Mouse (Mus musculus): Measurements from ENCODE around the gene Gm49325. TPM values are rescaled to one million over a fixed set of nuclear protein-coding genes. Genes with fewer than 3 reads are reported as not detected.
"Not testable (repeated sequence)": the region's sequence is repeated elsewhere in the genome, so short reads cannot be mapped to it uniquely, and the experiment has no call there.

Gm49325 gene
- polyA plus RNA-seq, 1 experiment from 2014 or later, result 4.6 TPM

DNA sequence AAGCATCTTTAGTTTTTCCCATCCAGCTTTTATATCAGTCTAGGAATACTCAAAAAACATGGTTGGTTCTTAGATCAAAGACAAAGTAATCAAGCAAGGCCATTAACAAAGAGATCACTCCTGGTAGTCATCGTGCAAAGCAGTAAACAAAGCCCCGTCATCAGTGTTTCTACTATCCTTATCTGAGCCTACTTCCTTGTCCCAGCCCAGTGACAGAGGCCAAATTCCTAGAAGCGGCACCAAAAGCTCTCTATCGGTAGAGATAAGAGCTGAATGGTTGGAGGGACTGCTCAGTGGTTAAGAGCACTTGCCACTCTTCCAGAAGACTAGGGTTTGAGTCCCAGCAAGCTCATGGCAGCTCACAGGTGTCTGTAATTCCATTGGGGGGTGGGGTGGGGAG is 65.5 kb downstream of the Gm49325 start:
- WGBS, result 11% methylated on average over 4 of the region's 4 CpGs
- Histone ChIP-seq H3K27me3 (ENCODE audit: control insufficient read depth, insufficient read depth, low read length) (peaks cover 16% of the 10 kb centered on the region), H3K9ac (ENCODE audit: low read length) (no peak overlapping the region), H3K4me3 (ENCODE audit: low read length) (no peak overlapping the region), H3K36me3 (ENCODE audit: control insufficient read depth, insufficient read depth) (no peaks in the 10 kb centered on the region), H3K4me2 (ENCODE audit: low read depth, low read length) (no peak overlapping the region), H3K4me1 (ENCODE audit: control insufficient read depth, insufficient read depth, low read length) (no peaks in the 10 kb centered on the region), H3K9me3 (replicated peaks; ENCODE audit: control insufficient read depth, low read length) (no peaks in the 10 kb centered on the region), H3K27ac (ENCODE audit: low read length) (no peak overlapping the region)
- ATAC-seq (replicated peaks; ENCODE audit: extremely low read depth, insufficient read depth, low FRiP score), result no peak

DNA sequence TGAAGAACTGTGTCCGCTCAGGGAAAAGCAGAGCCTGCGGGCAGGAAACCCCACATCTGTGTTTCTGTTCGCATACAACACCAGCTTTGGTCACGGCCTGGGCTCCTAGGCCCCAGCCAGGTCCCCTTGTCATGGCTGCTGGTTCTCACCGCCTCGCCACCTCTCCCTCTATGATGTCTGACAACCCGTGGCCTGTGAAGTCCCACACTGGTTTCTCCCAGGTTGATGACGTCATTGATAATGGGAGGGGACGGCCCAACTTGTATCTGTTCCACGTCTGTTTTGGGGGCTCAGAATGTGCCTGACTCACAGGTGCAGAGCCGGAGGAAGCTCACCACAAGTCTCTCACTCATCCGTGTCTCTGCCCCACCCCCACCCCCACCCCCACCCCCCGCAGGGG is 67.8 kb downstream of the Gm49325 start:
- no peak overlapping the region for H3K4me3 ChIP-seq (ENCODE audit: low read length)
- H3K27ac ChIP-seq (ENCODE audit: low read length), result no peak overlapping the region
- ATAC-seq (replicated peaks; ENCODE audit: extremely low read depth, insufficient read depth, low FRiP score), result no peak
- H3K9me3 ChIP-seq (replicated peaks; ENCODE audit: control insufficient read depth, low read length), result no peaks in the 10 kb centered on the region
- WGBS, result 56% methylated on average over 13 of the region's 13 CpGs
- H3K4me2 ChIP-seq (ENCODE audit: low read depth, low read length), result no peak overlapping the region
- no peak overlapping the region for H3K9ac ChIP-seq (ENCODE audit: low read length)
- H3K36me3 ChIP-seq (ENCODE audit: control insufficient read depth, insufficient read depth), result no peaks in the 10 kb centered on the region
- peaks cover 2% of the 10 kb centered on the region; the same call in 1 of the 2 replicates for H3K4me1 ChIP-seq (ENCODE audit: control insufficient read depth, insufficient read depth, low read length)
- peaks cover 37% of the 10 kb centered on the region for H3K27me3 ChIP-seq (ENCODE audit: control insufficient read depth, insufficient read depth, low read length)

DNA sequence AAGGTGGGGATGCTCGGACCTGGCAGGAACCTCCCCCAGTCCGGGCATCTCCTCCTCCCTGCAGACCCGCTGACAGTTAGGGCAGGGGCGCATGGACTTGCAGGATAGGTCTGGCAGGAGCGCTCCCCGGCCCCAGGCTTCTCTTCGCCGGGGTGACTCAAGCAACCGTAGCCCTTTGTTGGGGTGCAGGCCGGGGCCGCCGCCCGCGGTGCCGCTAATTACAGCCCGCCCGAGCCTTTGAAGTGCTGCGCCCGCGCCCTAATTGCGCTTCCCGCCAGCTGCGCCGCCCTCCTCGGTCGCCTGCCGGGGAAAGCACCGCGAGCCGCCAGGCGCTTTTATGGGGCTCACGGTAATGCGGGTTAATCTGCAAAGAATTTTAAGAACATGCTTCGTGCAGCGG is 71.6 kb downstream of the Gm49325 start:
- Histone ChIP-seq H3K27me3 (ENCODE audit: control insufficient read depth, insufficient read depth, low read length) (peaks cover 40% of the 10 kb centered on the region), H3K27ac (ENCODE audit: low read length) (no peak overlapping the region), H3K9ac (ENCODE audit: low read length) (no peak overlapping the region), H3K4me2 (ENCODE audit: low read depth, low read length) (peak overlapping the region; percentile 53), H3K36me3 (ENCODE audit: control insufficient read depth, insufficient read depth) (no peaks in the 10 kb centered on the region), H3K4me3 (ENCODE audit: low read length) (peak overlapping the region; percentile 36), H3K4me1 (ENCODE audit: control insufficient read depth, insufficient read depth, low read length) (peaks cover 2% of the 10 kb centered on the region; the same call in 1 of the 2 replicates), H3K9me3 (replicated peaks; ENCODE audit: control insufficient read depth, low read length) (no peaks in the 10 kb centered on the region)
- ATAC-seq (replicated peaks; ENCODE audit: extremely low read depth, insufficient read depth, low FRiP score), result no peak
- WGBS, result under 1% methylated on average over 35 of the region's 35 CpGs

DNA sequence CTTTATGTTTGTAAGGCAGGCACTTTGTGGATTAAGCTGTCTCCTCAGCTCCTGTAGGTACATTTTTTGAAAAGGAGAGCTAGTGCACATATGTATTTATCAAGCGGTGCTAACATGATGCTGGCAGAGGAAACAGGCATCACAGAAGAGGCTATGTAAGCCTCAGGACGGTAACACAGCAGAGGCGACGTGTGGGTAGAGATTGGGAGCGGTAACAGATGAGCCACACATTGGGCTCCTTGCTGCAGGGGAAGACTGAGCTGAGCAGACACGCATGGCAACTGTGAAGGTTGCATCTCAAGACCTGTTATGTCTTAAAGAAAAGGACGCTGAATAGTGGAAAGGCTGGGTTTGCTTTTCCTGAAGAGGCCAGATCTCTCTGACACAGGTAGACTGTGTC is 77.0 kb downstream of the Gm49325 start:
- peaks cover 52% of the 10 kb centered on the region for H3K27me3 ChIP-seq (ENCODE audit: control insufficient read depth, insufficient read depth, low read length)
- ATAC-seq (replicated peaks; ENCODE audit: extremely low read depth, insufficient read depth, low FRiP score), result no peak

DNA sequence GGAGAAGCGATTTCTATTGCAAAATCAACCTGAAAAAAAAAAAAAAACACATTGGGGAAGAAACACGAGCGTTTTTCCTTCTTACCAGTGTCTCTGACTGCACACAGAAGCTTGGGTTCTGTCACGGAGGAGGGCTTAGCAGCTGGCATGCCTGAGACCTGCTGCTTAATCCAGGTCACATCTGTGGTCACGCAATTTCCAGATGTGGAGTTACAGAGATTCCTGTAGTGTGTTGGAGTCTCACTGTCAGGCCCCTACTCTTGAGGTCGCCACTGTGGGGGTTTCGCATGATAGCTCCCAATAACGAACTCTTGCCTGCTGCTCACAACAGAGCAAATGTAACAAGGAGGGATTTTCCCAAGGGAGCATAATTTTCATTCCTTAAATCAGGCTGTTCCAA is 78.2 kb downstream of the Gm49325 start:
- no peaks in the 10 kb centered on the region for H3K36me3 ChIP-seq (ENCODE audit: control insufficient read depth, insufficient read depth)
- H3K27me3 ChIP-seq (ENCODE audit: control insufficient read depth, insufficient read depth, low read length), result peaks cover 53% of the 10 kb centered on the region
- H3K4me3 ChIP-seq (ENCODE audit: low read length), result no peak overlapping the region
- no peak overlapping the region for H3K4me2 ChIP-seq (ENCODE audit: low read depth, low read length)
- H3K9me3 ChIP-seq (replicated peaks; ENCODE audit: control insufficient read depth, low read length), result no peaks in the 10 kb centered on the region
- no peak overlapping the region for H3K9ac ChIP-seq (ENCODE audit: low read length)
- 35% methylated on average over 8 of the region's 8 CpGs for WGBS
- ATAC-seq (replicated peaks; ENCODE audit: extremely low read depth, insufficient read depth, low FRiP score), result no peak
- no peak overlapping the region for H3K27ac ChIP-seq (ENCODE audit: low read length)
- peaks cover 9% of the 10 kb centered on the region for H3K4me1 ChIP-seq (ENCODE audit: control insufficient read depth, insufficient read depth, low read length)

More for the DNA sequence above, 77.0 kb downstream of the Gm49325 start:
- peaks cover 9% of the 10 kb centered on the region for H3K4me1 ChIP-seq (ENCODE audit: control insufficient read depth, insufficient read depth, low read length)
- no peak overlapping the region for H3K4me2 ChIP-seq (ENCODE audit: low read depth, low read length)
- no peak overlapping the region for H3K9ac ChIP-seq (ENCODE audit: low read length)
- no peak overlapping the region for H3K27ac ChIP-seq (ENCODE audit: low read length)
- 70% methylated on average over 7 of the region's 7 CpGs for WGBS
- H3K9me3 ChIP-seq (replicated peaks; ENCODE audit: control insufficient read depth, low read length), result no peaks in the 10 kb centered on the region
- no peak overlapping the region for H3K4me3 ChIP-seq (ENCODE audit: low read length)
- H3K36me3 ChIP-seq (ENCODE audit: control insufficient read depth, insufficient read depth), result no peaks in the 10 kb centered on the region

DNA sequence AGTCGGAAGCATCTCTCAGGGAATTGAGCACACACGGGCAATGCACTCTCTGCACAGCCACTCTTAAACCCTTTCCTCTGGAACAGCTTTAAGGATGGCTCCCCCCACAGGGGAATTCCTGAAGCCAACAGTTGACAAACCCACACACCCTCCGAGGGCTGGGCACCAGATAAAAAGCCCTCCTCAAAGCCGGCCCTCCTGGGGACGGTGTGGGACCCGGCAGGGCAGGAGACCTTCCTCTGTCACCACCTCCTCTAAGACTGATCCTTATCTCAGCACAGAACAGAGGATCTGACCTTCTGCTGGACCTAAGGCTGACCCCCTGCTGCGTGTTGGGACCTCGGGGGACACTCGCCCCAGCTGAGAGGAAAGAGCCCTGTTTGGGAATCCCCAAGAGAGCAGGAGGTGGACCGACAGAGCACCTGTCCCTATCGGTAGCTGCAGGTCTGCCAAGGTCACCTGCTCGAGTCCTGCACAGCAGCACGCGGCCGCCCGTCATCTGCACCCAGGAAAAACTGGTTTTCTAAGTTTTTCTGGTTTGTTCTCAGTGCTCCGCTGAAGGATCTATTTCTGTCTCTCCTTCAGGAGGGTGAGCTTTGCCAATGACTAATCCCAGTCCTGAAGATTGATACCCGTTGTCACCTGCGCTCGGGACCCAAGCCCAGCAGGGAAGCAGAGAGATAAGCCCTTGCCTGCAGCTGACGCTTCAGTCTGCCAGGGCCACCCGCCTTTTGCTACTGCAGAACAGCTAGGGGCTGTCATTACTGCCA is 80.1 kb downstream of the Gm49325 start, which contains the start of gene Tspear:
Gene Tspear, plus strand, starts transcription at position 675 of the 770 bp plus-strand sequence.
- peaks cover 51% of the 10 kb centered on the region for H3K27me3 ChIP-seq (ENCODE audit: control insufficient read depth, insufficient read depth, low read length)

DNA sequence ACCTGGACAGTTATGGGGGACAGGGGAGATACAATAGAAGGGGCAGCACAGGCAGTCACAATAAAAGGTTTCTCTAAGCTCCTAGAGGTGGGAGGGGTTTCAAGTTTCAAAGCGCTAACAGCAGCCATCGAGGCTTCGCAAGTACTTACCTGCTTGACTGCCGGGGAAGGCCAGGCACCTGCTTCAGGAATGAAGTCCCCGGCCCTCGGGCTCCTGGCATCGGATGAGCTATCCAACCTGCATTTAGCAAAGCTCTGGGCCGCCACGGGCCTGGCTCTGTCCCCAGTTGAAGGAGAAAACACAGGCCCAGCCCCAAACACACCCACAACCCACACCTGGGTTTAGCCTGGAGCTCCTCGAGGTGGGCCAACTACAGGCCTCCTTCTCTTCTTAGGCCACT is 81.0 kb downstream of the Gm49325 start:
- peaks cover 51% of the 10 kb centered on the region for H3K27me3 ChIP-seq (ENCODE audit: control insufficient read depth, insufficient read depth, low read length)
- no peaks in the 10 kb centered on the region for H3K36me3 ChIP-seq (ENCODE audit: control insufficient read depth, insufficient read depth)
- H3K9ac ChIP-seq (ENCODE audit: low read length), result no peak overlapping the region
- H3K9me3 ChIP-seq (replicated peaks; ENCODE audit: control insufficient read depth, low read length), result no peaks in the 10 kb centered on the region
- no peak overlapping the region for H3K4me3 ChIP-seq (ENCODE audit: low read length)
- H3K27ac ChIP-seq (ENCODE audit: low read length), result no peak overlapping the region
- ATAC-seq (replicated peaks; ENCODE audit: extremely low read depth, insufficient read depth, low FRiP score), result no peak
- H3K4me1 ChIP-seq (ENCODE audit: control insufficient read depth, insufficient read depth, low read length), result peaks cover 9% of the 10 kb centered on the region
- WGBS, result 30% methylated on average over 10 of the region's 10 CpGs
- H3K4me2 ChIP-seq (ENCODE audit: low read depth, low read length), result no peak overlapping the region

More for the DNA sequence above, 80.1 kb downstream of the Gm49325 start, which contains the start of gene Tspear:
- 4% methylated on average over 22 of the region's 22 CpGs for WGBS
- Histone ChIP-seq H3K27ac (ENCODE audit: low read length) (no peak within 1 kb of the TSS), H3K4me3 (ENCODE audit: low read length) (peak within 1 kb of the TSS; percentile 9), H3K4me2 (ENCODE audit: low read depth, low read length) (peak within 1 kb of the TSS; percentile 22), H3K9ac (ENCODE audit: low read length) (no peak within 1 kb of the TSS), H3K36me3 (ENCODE audit: control insufficient read depth, insufficient read depth) (no peaks in the 10 kb centered on the region), H3K9me3 (replicated peaks; ENCODE audit: control insufficient read depth, low read length) (no peaks in the 10 kb centered on the region), H3K4me1 (ENCODE audit: control insufficient read depth, insufficient read depth, low read length) (peaks cover 9% of the 10 kb centered on the region)
- peak; percentile 23; the same call in 1 of the 2 replicates for ATAC-seq (replicated peaks; ENCODE audit: extremely low read depth, insufficient read depth, low FRiP score)

DNA sequence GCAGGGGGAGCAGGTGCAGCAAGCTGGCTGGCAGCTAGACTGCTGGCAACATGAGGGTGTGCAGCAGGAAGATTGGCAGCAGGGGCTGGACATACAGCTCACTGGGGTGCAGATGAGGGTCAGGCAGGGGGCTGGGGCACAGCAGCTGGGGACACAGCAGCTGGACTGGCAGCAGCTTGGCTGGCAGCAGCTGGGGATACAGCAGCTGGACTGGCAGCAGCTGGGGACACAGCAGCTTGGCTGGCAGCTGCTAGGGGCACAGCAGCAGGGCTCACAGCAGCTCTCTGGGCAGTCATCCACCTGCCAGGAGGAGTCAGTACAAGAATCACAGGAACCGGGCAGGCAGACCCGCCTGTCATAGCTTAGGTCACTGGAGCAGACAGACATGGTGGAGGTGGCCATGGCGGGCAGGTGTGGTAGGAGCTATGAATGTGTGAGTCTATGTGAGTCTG is 84.4 kb downstream of the Gm49325 start, which contains the start of gene Gm19402:
Gene Gm19402, minus strand, starts transcription at position 402 of the 452 bp plus-strand sequence.
- not testable (repeated sequence) for H3K9ac ChIP-seq (ENCODE audit: low read length); ATAC-seq (replicated peaks; ENCODE audit: extremely low read depth, insufficient read depth, low FRiP score); H3K9me3 ChIP-seq (replicated peaks; ENCODE audit: control insufficient read depth, low read length); H3K27ac ChIP-seq (ENCODE audit: low read length); H3K4me2 ChIP-seq (ENCODE audit: low read depth, low read length); H3K4me1 ChIP-seq (ENCODE audit: control insufficient read depth, insufficient read depth, low read length); H3K36me3 ChIP-seq (ENCODE audit: control insufficient read depth, insufficient read depth); H3K4me3 ChIP-seq (ENCODE audit: low read length)
- H3K27me3 ChIP-seq (ENCODE audit: control insufficient read depth, insufficient read depth, low read length), result peaks cover 33% of the 10 kb centered on the region
- 80% methylated on average over 3 of the region's 3 CpGs for WGBS
